31 mouse cellular contexts compared by ENCODE assay signal in the genomic region with DNA sequence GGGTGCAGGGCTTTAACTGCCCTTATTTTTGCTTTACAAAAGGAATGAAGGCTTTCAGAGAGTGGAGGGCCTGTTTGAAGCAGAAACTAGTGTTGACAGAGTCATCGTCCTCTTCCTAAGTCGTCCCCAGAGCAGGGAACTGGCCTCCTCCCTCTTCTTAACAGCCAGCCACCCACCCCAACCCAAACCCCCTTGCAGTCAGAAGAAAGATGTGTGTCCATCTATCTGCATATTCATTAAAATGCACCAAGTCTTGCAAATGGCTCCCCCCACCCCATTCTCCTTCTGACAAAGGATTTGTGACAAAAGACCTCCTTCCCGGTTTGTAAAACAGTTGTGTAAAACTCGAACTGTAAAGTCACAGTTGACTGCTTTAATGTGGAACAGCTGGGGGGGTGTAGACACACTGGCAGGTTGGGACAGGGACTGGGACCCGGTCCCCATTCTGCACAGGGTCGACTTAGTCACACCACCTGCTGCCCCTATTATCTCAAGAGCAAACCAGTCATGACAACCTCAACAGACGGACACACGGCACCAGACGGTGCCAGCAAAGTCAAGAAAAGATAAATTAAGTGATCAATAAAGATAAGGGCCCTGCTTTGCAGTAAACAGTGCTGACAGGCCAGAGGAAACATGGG. TPM values are rescaled to one million over a fixed set of nuclear protein-coding genes. Genes with fewer than 3 reads are reported as not detected.
DNase-seq lines count a peak whose midpoint lies in the region; ATAC-seq and TF ChIP-seq lines count a peak whose summit lies in the region.
"Had no signal": no experiment of that assay in that cellular context is flagged by ENCODE, and none has a peak within 500 bp of the region (broad histone marks: within the 10 kb centered on the region; RNA-seq: fewer than 3 reads in every experiment).

No protein-coding gene starts in this region.

- no peak overlapping the region for H3K4me2 ChIP-seq in hindbrain, embryonic 12.5 days (replicated peaks)
- no peak overlapping the region for H3K4me2 ChIP-seq in hindbrain, postnatal 0 days (ENCODE audit: low read depth, low read length)
- H3K4me2 ChIP-seq in hindbrain, embryonic 14.5 days (replicated peaks) = no peak overlapping the region
- H3K4me2 ChIP-seq in midbrain, embryonic 15.5 days = no peak overlapping the region
- no peak overlapping the region for H3K4me2 ChIP-seq in intestine, embryonic 16.5 days (ENCODE audit: low read depth, low read length)
- H3K4me2 ChIP-seq: embryonic facial prominence, embryonic 13.5 days; forebrain, embryonic 15.5 days; heart, embryonic 13.5 days; hindbrain, embryonic 15.5 days; intestine, embryonic 15.5 days; limb, embryonic 13.5 days; liver, embryonic 11.5 days; neural tube, embryonic 13.5 days had no signal

- no peak overlapping the region for H3K27ac ChIP-seq in hindbrain, embryonic 12.5 days
- H3K27ac ChIP-seq in hindbrain, postnatal 0 days = no peak overlapping the region
- H3K27ac ChIP-seq in hindbrain, embryonic 14.5 days = no peak overlapping the region
- H3K27ac ChIP-seq in midbrain, embryonic 15.5 days = no peak overlapping the region
- H3K27ac ChIP-seq in intestine, embryonic 16.5 days (ENCODE audit: low read length) = no peak overlapping the region
- H3K27ac ChIP-seq: embryonic facial prominence, embryonic 13.5 days; forebrain, embryonic 10.5 days; forebrain, embryonic 15.5 days; heart, adult 2 months; heart, embryonic 13.5 days; hindbrain, embryonic 15.5 days; intestine, embryonic 15.5 days; kidney, postnatal 0 days; limb, embryonic 13.5 days; macrophage; neural tube, embryonic 13.5 days had no signal

- H3K27me3 ChIP-seq in hindbrain, embryonic 12.5 days = peaks cover 91% of the 10 kb centered on the region
- peaks cover 63% of the 10 kb centered on the region for H3K27me3 ChIP-seq in hindbrain, postnatal 0 days (ENCODE audit: insufficient read depth, low read length)
- peaks cover 99% of the 10 kb centered on the region for H3K27me3 ChIP-seq in hindbrain, embryonic 14.5 days (ENCODE audit: control insufficient read depth, insufficient read depth, low read length)
- peaks cover 49% of the 10 kb centered on the region for H3K27me3 ChIP-seq in midbrain, embryonic 15.5 days (replicated peaks)
- H3K27me3 ChIP-seq in intestine, embryonic 16.5 days (replicated peaks; ENCODE audit: control insufficient read depth, insufficient read depth, low read length) = no peaks in the 10 kb centered on the region
- H3K27me3 ChIP-seq: intestine, embryonic 15.5 days had no signal

- peaks cover 6% of the 10 kb centered on the region; the same call in 1 of the 2 replicates for H3K4me1 ChIP-seq in hindbrain, embryonic 12.5 days
- no peaks in the 10 kb centered on the region for H3K4me1 ChIP-seq in hindbrain, postnatal 0 days (ENCODE audit: insufficient read depth, low read length)
- H3K4me1 ChIP-seq in hindbrain, embryonic 14.5 days (replicated peaks; ENCODE audit: control insufficient read depth, insufficient read depth, low read length) = no peaks in the 10 kb centered on the region
- H3K4me1 ChIP-seq in midbrain, embryonic 15.5 days = 0 out of 2 replicates have a peak, but pooled peaks cover 2% of the 10 kb centered on the region
- H3K4me1 ChIP-seq in intestine, embryonic 16.5 days (ENCODE audit: control insufficient read depth, insufficient read depth, low read length) = no peaks in the 10 kb centered on the region
- H3K4me1 ChIP-seq: embryonic facial prominence, embryonic 13.5 days; forebrain, embryonic 15.5 days; hindbrain, embryonic 15.5 days; intestine, embryonic 15.5 days; limb, embryonic 13.5 days; neural tube, embryonic 13.5 days had no signal

- ATAC-seq in hindbrain, embryonic 12.5 days (ENCODE audit: low FRiP score) = peak; percentile 89
- no peak for ATAC-seq in hindbrain, postnatal 0 days
- ATAC-seq in hindbrain, embryonic 14.5 days (ENCODE audit: low FRiP score) = peak; percentile 53; the same call in 1 of the 2 replicates
- ATAC-seq in midbrain, embryonic 15.5 days (replicated peaks) = peak; percentile 66; the same call in 1 of the 2 replicates
- no peak for ATAC-seq in intestine, embryonic 16.5 days
- ATAC-seq: forebrain, embryonic 15.5 days; intestine, embryonic 15.5 days had no signal

- H3K9me3 ChIP-seq in hindbrain, embryonic 12.5 days (replicated peaks) = no peaks in the 10 kb centered on the region
- peaks cover 3% of the 10 kb centered on the region; the same call in 1 of the 2 replicates for H3K9me3 ChIP-seq in hindbrain, postnatal 0 days (ENCODE audit: low read length)
- H3K9me3 ChIP-seq in hindbrain, embryonic 14.5 days (ENCODE audit: control insufficient read depth, low read length) = 0 out of 2 replicates have a peak, but pooled peaks cover 9% of the 10 kb centered on the region
- no peaks in the 10 kb centered on the region for H3K9me3 ChIP-seq in midbrain, embryonic 15.5 days
- H3K9me3 ChIP-seq in intestine, embryonic 16.5 days (ENCODE audit: control insufficient read depth, low read length) = no peaks in the 10 kb centered on the region
- H3K9me3 ChIP-seq: embryonic facial prominence, embryonic 13.5 days; forebrain, embryonic 10.5 days; forebrain, embryonic 15.5 days; heart, embryonic 13.5 days; hindbrain, embryonic 15.5 days; intestine, embryonic 15.5 days; limb, embryonic 13.5 days; neural tube, embryonic 13.5 days had no signal

- H3K36me3 ChIP-seq in hindbrain, embryonic 12.5 days = no peaks in the 10 kb centered on the region
- no peaks in the 10 kb centered on the region for H3K36me3 ChIP-seq in hindbrain, postnatal 0 days (ENCODE audit: insufficient read depth, low read length)
- H3K36me3 ChIP-seq in hindbrain, embryonic 14.5 days (replicated peaks; ENCODE audit: control insufficient read depth, insufficient read depth) = no peaks in the 10 kb centered on the region
- no peaks in the 10 kb centered on the region for H3K36me3 ChIP-seq in midbrain, embryonic 15.5 days (replicated peaks)
- no peaks in the 10 kb centered on the region for H3K36me3 ChIP-seq in intestine, embryonic 16.5 days (ENCODE audit: control insufficient read depth, insufficient read depth, low read length)
- H3K36me3 ChIP-seq: embryonic facial prominence, embryonic 13.5 days; forebrain, embryonic 10.5 days; forebrain, embryonic 15.5 days; heart, embryonic 13.5 days; hindbrain, embryonic 15.5 days; intestine, embryonic 15.5 days; limb, embryonic 13.5 days; neural tube, embryonic 13.5 days had no signal

- DNase-seq in hindbrain, postnatal 0 days (ENCODE audit: low spot score) = no peak
- peak; percentile 23 for DNase-seq in ES-CJ7 (ENCODE audit: low read depth, low spot score)
- no peak for DNase-seq in hindbrain, embryonic 14.5 days (ENCODE audit: low spot score)
- DNase-seq in embryo, embryonic 9.5 days (ENCODE audit: extremely low spot score) = no peak
- DNase-seq: adrenal gland, postnatal 10 days; cerebellum, adult 11 months; cerebellum, adult 9-10 months; embryo, embryonic 11 days; gastrocnemius, postnatal 36 days; heart, adult 2 months; heart, postnatal 14 days; kidney, adult 8-10 months; kidney, postnatal 4 days; lung, postnatal 10 days; thymus, adult 2 months; thymus, postnatal 36 days had no signal

- no peak overlapping the region for H3K9ac ChIP-seq in hindbrain, embryonic 12.5 days
- no peak overlapping the region for H3K9ac ChIP-seq in hindbrain, postnatal 0 days (replicated peaks; ENCODE audit: low read length)
- no peak overlapping the region for H3K9ac ChIP-seq in hindbrain, embryonic 14.5 days
- H3K9ac ChIP-seq in midbrain, embryonic 15.5 days = no peak overlapping the region
- no peak overlapping the region for H3K9ac ChIP-seq in intestine, embryonic 16.5 days (ENCODE audit: low read depth, low read length)
- H3K9ac ChIP-seq: embryonic facial prominence, embryonic 13.5 days; forebrain, embryonic 15.5 days; heart, embryonic 13.5 days; hindbrain, embryonic 15.5 days; intestine, embryonic 15.5 days; limb, embryonic 13.5 days; neural tube, embryonic 13.5 days had no signal

- no peak overlapping the region for H3K4me3 ChIP-seq in hindbrain, embryonic 12.5 days
- H3K4me3 ChIP-seq in hindbrain, postnatal 0 days (ENCODE audit: low read length) = no peak overlapping the region
- H3K4me3 ChIP-seq in hindbrain, embryonic 14.5 days (replicated peaks; ENCODE audit: low read length) = no peak overlapping the region
- no peak overlapping the region for H3K4me3 ChIP-seq in midbrain, embryonic 15.5 days
- no peak overlapping the region for H3K4me3 ChIP-seq in intestine, embryonic 16.5 days (ENCODE audit: low read length)
- H3K4me3 ChIP-seq: embryonic facial prominence, embryonic 13.5 days; forebrain, embryonic 10.5 days; forebrain, embryonic 15.5 days; heart, adult 2 months; heart, embryonic 13.5 days; hindbrain, embryonic 15.5 days; intestine, embryonic 15.5 days; limb, embryonic 13.5 days; myocyte; neural tube, embryonic 13.5 days had no signal

- TF ChIP-seq CTCF in hindbrain, postnatal 0 days (IDR thresholded peaks at IDR 0.05; ENCODE audit: low read depth) = no peak

- 18% methylated on average over 9 of the region's 9 CpGs for WGBS in hindbrain, embryonic 12.5 days
- 18% methylated on average over 9 of the region's 9 CpGs for WGBS in hindbrain, postnatal 0 days
- 16% methylated on average over 9 of the region's 9 CpGs for WGBS in hindbrain, embryonic 14.5 days
- 15% methylated on average over 9 of the region's 9 CpGs for WGBS in midbrain, embryonic 15.5 days
- WGBS in intestine, embryonic 16.5 days = 32% methylated on average over 9 of the region's 9 CpGs

RNA-seq across cellular contexts. Expression of a gene that starts 49.4 kb away (rescaled TPM):
- 4.4 and 5.0 TPM in 2 replicates for polyA plus RNA-seq in hindbrain, embryonic 12.5 days (2016; fragmentation: Nextera tagmentation; extraction: Ambion mirVana)
- total RNA-seq in hindbrain, postnatal 0 days (2014; rRNA removed) = 1.5 TPM in 1 of 2 replicates, not detected in the other
- 7.1 and 8.5 TPM in 2 replicates for polyA plus RNA-seq in hindbrain, postnatal 0 days (2015; fragmentation: Nextera tagmentation; extraction: Ambion mirVana)
- polyA plus RNA-seq in hindbrain, embryonic 14.5 days (2014; fragmentation: Nextera tagmentation; extraction: Ambion mirVana) = 3.0 and 3.5 TPM in 2 replicates
- polyA plus RNA-seq in midbrain, embryonic 15.5 days (2015; fragmentation: Nextera tagmentation; extraction: Ambion mirVana) = 3.0 and 3.5 TPM in 2 replicates
- 25.7 and 26.0 TPM in 2 replicates for polyA plus RNA-seq in intestine, embryonic 16.5 days (2015; fragmentation: Nextera tagmentation; extraction: Ambion mirVana)

Comparison
In these comparisons a context has a peak if more than half of its experiments do, and no peak if none do; other contexts are left out.
1. ATAC-seq: peak in hindbrain, embryonic 12.5 days (single experiment), hindbrain, embryonic 14.5 days (single experiment) and midbrain, embryonic 15.5 days (single experiment); none in hindbrain, postnatal 0 days (single experiment) and intestine, embryonic 16.5 days (single experiment).